Mouse (Mus musculus) cerebellum, adult 11 months (tissue): Measurements from ENCODE around the gene Zdhhc18.
A peak's percentile ranks its signal among the peaks of the same experiment; 100 is the strongest.

Experiments
- DNase-seq: peaks from one replicate; pipeline ENCODE4 v3.0.0; 2022

Gene Zdhhc18

DNA sequence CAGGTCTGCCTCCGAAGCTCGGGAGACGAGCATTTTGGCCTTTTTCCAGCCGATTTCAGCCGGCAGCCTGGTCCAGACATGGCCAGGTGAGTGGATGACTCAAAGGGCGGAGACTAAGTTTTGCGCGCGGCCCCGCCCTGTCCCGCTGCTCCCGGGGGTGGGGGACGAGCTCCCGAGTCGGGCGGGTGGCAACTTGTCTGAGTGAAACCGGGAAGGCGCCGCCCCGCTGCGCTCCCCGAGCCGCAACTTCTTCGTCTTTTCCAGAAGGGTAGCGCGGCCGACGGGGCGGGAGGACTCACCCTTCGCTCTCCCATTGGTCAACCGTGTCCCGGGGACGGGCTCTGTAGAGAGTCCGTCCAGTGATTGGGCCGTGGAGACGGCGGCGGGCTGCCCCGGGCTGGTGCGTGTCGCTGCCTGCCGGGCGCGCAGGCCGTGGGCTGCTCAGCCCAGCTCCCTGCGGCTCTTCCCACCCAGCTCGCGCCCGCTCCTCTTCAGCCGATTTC is 50.3 kb downstream of the Zdhhc18 start:
- DNase-seq = peak; percentile 62

GRCm38 (mm10) chr4:133599116-133599515 is 50.8 kb downstream of the Zdhhc18 start:
- DNase-seq = no peak

DNA sequence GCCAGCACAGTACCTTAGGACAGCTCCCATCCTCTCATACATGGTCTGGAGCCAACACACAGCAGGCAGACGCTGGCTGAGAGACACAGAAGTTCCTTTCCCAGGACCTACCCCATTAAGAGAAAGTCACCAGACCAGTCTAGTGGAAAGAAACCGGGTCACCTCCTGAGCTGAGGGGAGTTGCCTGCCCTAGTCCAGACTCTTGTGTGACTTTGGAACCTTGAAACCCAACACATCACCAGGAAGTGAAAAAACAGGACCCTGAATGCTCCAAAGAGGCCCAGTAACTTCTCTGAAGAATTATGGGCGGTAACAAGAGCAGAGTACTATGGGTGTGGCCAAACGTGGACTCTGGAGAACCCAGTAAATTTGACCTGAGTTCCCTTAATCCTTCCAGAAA is 51.3 kb downstream of the Zdhhc18 start:
- no peak for DNase-seq

DNA sequence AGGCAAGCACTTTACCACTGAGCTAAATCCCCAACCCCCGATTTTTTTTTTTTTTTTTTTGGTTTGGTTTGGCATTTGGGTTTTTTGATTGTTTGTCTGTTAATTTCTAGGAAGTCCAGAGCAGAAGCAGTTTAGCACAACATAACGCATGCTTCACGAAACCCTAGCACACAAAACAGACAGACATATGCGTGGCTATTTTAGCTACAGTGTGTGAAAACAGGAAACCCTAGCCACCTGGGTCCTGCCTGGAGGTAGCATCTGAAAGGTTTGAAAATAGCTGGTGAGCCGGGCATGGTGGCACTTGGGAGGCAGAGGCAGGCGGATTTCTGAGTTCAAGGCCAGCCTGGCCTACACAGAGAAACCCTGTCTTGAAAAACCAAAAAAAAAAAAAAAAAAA is 53.9 kb downstream of the Zdhhc18 start:
- DNase-seq = no peak

GRCm38 (mm10) chr4:133595538-133595937 is 54.4 kb downstream of the Zdhhc18 start:
- no peak for DNase-seq

DNA sequence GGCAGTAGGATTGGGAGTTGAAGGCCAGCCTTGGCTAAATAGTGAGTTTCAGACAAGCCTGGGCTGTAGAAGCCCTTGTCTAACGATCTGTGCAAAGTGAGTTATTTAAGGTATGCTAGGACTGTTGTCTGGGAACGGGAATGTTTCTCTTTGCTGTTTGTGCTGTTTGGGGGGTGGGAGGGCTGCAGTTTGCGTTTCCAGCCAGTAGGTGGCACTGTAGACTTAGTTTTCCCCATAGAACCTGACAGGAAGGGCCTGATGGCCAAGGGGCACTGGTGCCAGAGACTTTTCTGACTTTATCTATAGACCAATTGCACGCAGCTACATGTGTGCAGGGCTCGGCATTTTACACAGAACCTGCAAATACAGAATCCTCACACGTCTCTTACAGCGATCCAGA is 57.4 kb downstream of the Zdhhc18 start:
- peak; percentile 49 for DNase-seq

DNA sequence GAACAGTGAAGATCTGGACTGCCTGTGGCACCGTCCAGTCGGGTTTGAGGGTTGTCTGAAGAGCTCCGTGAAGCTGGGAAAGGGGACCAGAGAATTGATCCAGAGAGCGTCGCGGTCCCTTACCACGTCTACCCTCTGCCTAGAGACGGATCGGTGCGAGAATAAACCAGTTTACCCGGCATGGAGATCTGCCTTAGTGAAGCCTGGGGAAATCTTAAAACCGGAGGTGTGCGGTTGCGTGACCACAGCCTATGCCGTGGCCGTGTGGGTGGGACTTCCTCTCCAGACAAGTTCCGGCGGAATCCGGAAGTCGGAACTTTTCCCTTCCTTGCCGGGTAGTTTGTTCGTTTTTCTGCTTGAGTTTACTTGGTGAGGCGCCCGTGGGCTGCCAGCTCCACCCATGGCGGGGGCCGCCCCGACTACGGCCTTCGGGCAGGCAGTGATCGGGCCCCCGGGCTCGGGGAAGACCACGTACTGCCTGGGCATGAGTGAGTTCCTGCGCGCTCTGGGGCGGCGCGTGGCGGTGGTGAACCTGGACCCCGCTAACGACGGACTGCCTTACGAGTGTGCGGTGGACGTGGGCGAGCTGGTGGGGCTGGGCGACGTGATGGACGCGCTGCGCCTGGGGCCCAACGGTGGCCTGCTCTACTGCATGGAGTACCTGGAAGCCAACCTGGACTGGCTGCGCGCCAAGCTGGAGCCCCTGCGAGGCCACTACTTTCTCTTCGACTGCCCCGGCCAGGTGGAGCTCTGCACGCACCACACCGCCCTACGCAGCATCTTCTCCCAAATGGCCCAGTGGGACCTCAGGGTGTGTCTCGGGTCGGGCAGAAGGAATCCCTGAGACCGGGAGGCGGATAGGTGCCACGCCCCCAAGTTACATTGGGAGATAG is 65.6 kb downstream of the Zdhhc18 start, which contains the start of gene Gpn2:
Gene Gpn2, plus strand, starts transcription at position 304 of the 893 bp plus-strand sequence.
- peak; percentile 61 for DNase-seq

DNA sequence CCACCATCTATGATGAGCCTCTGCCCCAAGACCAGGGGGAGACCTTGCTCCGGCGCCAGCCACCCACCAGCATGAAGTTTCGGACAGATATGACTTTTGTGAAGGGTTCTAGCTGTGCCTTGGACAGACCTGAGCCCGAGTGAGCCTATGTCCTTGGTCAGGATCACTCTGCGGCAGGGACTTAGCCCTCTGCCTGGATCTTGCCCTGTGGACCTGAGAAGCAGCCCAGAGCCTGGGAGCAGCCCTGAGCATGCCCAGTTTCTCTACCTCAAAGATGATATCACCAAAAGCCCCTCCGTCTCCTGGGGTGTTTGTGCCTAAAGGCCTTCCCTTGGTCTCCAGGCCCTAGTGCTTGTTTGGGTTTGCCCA is 66.3 kb downstream of the Zdhhc18 start:
- no peak for DNase-seq

GRCm38 (mm10) chr4:133577983-133578382 is 72.0 kb downstream of the Zdhhc18 start:
- DNase-seq = no peak

- no peak for DNase-seq
These were observed 75.1 kb downstream of the Zdhhc18 start for GRCm38 (mm10) chr4:133574843-133575202.

DNA sequence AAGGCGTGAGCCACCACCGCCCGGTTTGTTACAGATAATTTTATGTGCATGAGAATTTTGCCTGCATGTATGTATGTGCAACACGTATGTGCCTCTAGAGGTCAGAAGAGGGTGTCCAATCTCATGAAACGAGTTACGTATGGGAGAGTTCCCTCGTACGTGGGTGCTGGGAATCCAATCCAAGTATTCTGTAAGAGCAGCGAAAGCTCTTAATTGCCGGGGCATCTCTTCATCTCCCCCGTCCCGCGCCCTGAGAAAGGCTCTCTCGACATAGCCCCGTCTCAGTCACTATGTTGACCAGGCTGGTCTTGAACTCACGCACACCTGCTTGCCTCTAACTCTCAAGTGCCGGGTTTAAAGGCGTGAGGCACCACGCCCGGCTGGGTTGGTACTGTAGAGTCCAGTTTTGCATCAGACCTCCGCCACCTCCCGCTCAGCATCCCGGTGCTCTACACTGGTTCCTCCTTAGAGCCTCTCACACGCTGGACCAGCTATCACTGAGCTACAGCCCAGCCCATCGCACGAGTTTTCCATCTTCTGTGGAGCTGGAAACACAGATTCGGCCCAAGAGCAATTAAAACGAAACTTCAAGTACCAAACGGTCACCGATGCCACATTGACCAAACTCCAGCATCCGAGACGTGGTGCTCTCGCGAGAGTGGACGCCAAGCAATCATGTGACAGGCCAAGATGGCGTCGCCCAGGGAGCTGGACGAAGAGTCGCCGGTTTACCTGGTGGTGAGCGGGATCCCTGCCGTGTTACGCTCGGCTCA is 75.7 kb downstream of the Zdhhc18 start, which contains the start of gene Gpatch3:
Gene Gpatch3, plus strand, starts transcription at position 676 of the 773 bp plus-strand sequence.
- DNase-seq = peak; percentile 88

DNA sequence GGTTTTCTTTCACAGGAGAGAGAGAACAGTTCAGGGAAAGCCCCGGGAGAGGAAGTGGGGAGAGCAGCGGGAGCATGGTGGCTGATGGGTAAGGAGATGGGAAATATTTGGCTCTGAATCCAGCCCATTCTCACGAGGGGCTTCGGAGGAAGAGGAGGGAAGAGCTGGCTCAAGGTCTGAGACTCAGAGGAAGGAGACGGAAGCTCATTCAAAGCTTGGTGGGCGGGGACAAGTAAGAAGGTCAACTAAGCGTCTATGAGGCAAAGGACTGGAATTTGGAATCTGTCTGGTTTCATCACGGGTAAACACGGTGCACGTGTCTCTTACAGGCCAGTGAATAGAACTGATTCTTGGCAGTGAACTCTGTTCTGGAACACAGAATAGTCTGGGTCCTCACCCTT is 79.9 kb downstream of the Zdhhc18 start:
- no peak for DNase-seq

DNA sequence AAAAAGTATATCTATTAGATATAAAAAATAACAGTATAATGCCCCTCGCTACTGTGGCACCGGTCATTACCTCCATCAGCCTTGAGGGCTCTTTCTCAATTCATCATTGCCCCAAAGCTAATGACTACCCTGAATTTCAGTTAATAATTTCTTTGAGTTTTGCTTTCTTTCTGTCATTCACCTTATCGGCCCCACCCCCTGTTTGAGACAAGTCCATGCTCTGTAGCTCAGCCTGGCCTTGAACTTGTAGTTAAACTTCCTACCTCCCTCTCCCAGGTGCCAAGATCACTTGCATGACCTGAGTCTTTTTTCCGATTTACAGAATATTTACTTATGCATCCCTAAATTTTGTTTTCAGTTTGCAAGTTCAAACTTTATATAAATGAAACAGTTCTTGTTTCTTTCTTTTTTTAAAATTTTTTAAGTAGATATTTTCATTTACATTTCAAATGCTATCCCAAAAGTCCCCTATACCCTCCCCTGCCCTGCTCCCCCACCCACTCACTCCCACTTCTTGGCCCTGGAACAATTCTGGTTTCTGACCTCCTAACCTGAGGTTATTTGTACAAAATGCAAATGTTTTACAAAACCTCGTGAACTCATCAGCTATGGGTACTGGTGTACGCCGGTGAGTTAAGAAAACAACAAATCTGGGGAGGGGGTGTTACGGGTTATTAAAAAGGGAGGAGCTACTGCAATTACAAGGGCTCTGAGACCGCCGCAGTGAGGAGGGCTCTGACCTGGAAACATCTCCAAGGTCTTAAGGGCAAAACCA is 80.5 kb downstream of the Zdhhc18 start:
- DNase-seq = no peak

- no peak for DNase-seq
These were observed 82.7 kb downstream of the Zdhhc18 start for GRCm38 (mm10) chr4:133567251-133567650.

- DNase-seq = peak; percentile 80
These were observed 86.8 kb downstream of the Zdhhc18 start for GRCm38 (mm10) chr4:133563123-133563571.

DNA sequence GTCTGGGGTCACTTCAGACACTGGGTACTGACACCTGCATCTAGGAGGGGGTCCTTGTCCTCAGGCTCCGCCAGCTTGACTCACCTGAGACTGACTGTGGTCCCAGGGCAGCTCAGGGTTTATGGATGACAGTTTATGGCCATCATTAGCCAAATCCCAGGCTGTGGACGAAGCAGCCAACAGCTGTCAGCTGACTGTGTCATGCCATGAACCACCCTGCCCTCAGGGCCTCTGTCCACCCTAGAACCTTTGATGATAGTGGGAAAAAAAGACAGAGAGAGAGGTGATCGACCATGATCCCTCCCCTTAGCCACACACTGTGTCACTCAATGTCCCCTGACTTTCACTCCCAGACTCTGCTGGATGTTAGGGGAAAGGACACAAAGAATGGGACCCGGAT is 88.3 kb downstream of the Zdhhc18 start:
- no peak for DNase-seq

- no peak for DNase-seq
These were observed 90.1 kb downstream of the Zdhhc18 start for GRCm38 (mm10) chr4:133559846-133560245.

DNA sequence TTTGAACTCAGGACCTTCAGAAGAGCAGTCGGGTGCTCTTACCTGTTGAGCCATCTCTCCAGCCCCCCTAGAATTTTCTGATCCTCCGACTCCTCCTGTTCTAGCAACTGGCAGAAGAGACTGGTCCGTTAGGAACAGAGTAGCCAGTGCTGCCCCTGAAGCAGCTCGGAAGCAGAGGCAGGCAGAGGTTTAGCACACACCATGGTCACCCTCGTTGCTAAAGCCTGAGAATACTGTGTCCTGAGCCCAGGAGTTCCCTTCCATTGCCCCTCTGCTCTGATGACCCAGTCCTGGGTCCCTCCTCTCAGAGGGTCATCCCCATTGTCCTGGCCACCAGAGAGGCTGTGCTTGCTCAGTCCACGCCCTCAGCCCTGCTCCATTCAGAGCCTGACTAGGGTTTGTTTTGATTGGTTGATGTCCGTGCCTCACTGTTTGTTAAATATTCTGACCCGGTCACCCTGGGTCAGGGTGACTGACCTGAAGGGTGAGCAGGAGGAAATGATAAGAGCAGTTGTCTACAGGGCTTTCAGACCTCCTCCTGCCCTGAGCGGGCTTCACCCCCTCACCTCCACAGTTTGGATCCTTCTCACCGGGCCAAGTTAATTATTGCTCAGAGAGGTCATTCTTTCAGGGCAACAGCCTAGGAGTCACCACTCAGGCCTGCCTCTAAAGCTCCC is 92.8 kb downstream of the Zdhhc18 start:
- no peak for DNase-seq
